Mouse (Mus musculus) cerebellum, adult 11 months (tissue): ENCODE measurements around the gene Lrrc52.
A peak's percentile ranks its signal among the peaks of the same experiment; 100 is the strongest.

Experiments
- DNase-seq: peaks from one replicate; pipeline ENCODE4 v3.0.0; 2022

Lrrc52 gene

GRCm38 (mm10) chr1:167436186-167436975 lies 30.2 kb downstream of the Lrrc52 start:
- DNase-seq = no peak

GRCm38 (mm10) chr1:167434931-167435330 lies 31.6 kb downstream of the Lrrc52 start:
- no peak for DNase-seq

- no peak for DNase-seq
Observed at GRCm38 (mm10) chr1:167430976-167431676, 35.5 kb downstream of the Lrrc52 start.

GRCm38 (mm10) chr1:167426681-167427080 lies 39.9 kb downstream of the Lrrc52 start:
- DNase-seq = no peak

GRCm38 (mm10) chr1:167425572-167425971 lies 41.0 kb downstream of the Lrrc52 start:
- DNase-seq = no peak

- no peak for DNase-seq
Observed at GRCm38 (mm10) chr1:167422501-167423240, 43.9 kb downstream of the Lrrc52 start.

- DNase-seq = peak; percentile 46
Observed at GRCm38 (mm10) chr1:167414846-167415245, 51.7 kb downstream of the Lrrc52 start.

GRCm38 (mm10) chr1:167411991-167412715 lies 54.4 kb downstream of the Lrrc52 start:
- no peak for DNase-seq

- no peak for DNase-seq
Observed at GRCm38 (mm10) chr1:167409601-167410000, 57.0 kb downstream of the Lrrc52 start.

GRCm38 (mm10) chr1:167405237-167405636 lies 61.3 kb downstream of the Lrrc52 start:
- DNase-seq = no peak
